Mouse (Mus musculus) mesoderm, embryonic 11.5 days (tissue): ENCODE results near the gene Ankrd33b.

Source experiments
- DNase-seq: peaks from one replicate; pipeline ENCODE4 v3.0.0-alpha.2; 2012; ENCODE audit warnings: low read depth, low spot score

Gene Ankrd33b

DNA sequence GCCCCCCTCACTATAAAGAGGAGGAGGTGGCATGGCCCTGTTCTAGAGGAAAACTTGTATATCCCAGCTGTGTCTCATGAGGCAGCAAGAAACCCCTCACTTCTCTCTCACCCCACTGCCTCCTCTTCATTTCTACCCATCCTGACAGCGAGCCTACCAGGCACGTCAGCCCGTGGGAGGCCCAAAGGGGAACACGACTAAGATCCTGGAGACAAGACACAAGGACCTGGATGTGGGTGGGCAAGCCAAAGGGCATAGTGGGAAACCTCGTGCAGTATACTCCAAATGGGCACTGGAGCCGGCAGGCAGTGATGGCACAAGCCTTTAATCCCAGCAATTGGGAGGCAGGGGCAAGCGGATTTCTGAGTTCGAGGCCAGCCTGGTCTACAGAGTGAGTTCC lies 1.0 kb upstream of the Ankrd33b start:
- no peak for DNase-seq

DNA sequence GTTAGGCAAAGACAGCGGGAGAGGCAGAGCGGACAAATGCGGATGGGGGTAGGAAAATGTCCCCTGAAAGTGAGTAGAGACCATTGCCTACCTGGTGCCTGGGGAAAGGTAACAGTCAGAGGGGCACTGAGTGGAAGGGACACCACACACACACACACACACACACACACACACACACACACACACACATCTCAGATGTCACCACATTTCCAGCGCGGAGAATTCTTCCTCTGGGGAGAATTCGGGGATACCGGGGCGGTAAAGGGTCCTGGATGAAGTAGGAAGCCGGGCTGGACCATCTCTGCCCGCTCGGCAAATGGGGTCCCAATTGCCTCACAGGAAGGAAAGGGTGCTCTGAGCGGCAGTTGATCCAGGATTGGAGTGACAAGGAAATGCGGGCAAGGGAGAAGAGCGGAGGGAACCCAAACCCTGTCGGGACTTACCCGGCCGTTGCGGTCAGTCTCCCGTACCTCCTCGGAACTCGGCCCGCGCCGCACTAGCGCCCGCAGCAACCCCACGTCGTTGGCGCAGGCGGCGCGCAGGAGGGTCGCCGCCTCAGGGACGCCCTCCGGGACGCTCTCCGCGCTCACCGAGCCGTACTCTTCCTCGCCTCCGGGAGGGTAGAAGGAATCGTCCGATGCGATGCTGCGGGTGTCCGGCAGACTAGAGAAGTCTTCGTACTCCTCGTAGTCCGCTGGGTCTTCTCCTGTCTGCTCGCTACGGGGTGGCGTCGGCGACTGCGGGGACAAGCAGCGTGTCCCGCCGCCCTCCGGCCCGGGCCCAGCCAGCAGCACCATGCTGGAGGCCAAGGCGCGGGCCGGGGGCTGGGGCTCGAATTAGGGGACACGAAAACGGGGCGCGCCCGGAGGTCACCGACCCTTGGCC lies 688 bp downstream of the Ankrd33b start:
- no peak for DNase-seq

DNA sequence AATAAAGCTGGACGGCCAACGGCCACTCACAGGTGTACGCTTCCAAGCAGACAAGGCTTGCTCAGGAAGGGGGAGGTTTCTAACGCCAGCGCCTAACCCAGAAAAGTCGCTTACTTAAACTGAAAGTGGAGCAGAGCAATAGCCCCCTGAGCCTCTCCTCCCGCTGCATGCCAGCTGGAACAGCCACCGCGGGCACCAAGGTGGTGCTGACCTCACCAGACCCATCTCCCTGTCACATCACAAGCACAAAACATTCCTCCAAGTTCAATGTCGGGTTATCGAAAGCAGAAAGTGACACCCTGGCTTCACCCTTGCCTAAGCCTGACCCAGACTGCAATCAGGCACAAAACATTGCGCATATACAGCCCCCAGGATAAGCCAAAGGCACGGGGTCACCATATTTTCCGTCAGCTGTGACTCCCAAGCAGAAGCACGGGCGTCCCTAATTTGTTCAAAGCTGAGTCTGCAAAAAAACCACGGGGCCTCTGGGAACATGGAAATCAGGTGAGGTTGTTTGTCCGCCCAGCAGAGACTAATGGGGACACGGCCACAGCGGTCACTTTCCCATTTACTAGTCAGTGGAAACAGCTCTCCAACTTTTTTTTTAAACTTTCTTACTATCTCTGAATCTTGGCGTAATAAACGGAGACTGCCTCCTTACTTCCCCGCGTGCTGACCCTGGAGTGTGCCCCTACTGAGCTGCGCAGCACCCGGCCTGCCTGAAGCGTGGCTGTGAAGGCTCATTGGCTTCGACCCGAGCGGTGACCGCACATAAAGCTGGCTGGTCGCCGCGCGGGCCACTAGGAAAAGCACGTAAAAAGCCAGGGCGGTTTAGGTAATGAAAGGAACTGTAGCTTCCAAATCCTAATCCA lies 1.6 kb downstream of the Ankrd33b start:
- DNase-seq, result no peak

DNA sequence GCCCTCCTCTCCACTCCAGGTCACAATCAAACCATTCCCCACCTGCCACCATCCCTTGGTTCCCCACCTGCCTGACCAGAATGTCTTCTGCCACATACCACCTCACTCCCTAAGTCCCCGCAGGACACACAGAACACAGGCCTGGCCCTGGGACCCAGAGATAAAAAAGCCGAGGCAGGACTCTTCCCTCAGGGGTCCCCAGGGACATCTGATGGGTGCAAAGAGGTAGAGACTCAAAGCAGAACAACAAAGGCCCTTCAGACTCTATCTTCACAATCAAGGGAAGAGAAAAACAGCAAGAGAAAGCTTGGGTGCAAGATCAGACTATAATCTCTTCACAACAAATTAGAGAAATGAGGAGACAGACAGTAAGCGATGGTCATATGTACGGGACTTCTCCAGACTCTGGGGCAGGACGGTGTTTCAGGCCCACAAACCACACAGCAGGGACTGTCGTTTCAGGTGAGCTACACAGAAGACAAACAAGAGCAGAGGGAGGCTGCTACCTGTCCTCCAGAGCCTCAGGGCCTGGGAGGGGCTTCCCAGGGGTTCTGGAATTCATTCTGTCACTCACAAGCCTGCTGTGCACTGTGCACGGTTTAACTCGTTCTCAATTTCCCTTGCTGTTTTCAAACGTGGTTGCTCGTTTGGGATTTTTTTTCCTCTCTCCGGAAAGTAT lies 2.3 kb downstream of the Ankrd33b start:
- DNase-seq, result no peak

DNA sequence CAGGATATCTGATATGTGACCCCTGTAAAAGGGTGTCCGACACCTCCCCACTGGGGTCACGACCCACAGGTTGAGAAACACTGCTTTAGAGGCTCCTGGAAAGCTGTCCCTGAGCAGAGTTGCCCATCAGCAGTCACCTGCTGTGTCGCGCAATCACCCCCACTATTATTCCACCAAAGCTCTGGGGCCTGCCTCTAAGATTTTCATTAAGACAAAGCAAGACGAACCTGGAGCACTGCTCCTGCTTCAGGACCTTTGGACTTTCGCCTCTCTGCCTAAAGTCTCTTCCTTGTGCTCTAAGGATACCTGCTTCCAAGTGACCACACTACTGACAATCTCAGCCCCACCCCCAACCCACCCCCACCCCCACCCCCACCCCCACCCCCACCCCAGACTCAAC lies 3.1 kb downstream of the Ankrd33b start:
- DNase-seq, result no peak

DNA sequence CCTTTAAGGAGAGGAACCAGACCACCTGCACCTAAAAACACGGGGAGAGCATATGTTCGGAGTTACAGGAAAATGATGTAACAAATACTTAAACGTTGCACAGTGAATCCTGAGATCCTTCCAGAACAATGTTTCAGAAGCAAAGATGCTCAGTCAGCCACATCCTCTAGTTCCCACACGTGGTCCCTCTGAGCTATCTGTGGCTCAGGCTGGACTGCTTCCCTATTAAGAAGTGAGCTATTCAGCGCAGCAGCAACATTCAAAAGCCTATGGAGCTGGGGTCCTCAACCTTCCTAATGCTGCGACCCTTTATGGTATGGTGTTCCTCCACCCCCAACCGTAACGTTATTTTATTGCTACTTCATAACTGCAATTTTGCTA lies 3.6 kb downstream of the Ankrd33b start:
- DNase-seq, result no peak

DNA sequence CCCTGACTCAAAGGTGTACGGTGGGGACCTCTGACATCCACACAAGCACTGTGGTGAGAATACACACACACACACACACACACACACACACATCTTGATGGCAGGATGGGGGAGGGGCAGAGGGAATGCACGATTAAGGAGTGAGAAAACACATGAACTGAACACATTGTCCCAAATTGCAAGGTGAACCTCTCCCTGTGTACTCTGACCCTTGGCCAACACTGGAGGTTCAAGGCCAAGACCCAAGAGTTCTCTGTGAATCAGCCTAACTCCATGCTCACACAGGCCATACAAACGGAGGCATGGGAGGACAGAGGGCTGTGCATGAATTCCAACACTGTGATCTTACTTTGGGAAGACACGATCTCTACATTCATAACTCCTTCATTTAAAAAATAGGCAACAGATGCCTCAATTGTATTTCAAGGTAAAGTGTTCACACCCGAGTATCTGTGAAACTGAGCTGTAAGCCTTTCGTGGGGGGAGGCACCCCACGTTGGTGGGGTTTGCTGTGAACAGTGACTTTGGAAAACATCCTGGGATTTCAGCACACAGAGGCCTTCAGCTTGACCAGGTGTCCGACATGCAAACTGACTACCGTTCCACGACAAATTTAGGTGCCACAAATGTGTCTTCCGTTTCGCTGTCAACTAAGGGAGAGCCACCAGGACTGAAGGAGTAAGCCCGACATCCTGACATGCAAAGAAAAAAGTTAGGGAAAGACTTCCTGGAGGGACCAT lies 4.1 kb downstream of the Ankrd33b start:
- no peak for DNase-seq

DNA sequence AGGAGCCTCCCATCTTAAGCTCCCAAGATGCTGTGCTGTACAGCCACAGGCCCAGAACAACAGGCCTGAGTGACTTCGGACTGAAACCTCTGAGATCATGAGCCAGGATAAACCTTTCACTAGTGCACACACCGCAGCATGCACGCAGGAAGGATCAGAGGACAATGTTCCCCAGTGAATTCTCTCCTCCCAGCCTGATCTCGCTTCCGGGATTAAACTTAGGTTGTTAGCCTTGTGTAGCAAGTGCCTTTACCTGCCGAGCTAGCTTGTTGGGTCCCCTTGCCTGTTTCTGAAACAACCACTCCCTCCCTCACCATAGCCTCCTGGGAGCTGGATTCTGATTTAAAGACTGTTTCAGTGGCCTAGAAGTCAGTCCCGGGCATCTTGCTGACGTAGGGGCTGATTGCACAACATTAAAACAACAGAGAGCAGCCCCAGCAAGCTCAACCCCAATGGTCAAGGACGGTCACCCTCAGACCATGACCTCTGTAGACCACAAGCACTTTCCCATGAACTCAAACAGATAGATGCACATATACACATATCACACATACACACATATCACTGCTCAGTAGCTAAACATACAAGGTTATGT lies 6.2 kb downstream of the Ankrd33b start:
- no peak for DNase-seq

DNA sequence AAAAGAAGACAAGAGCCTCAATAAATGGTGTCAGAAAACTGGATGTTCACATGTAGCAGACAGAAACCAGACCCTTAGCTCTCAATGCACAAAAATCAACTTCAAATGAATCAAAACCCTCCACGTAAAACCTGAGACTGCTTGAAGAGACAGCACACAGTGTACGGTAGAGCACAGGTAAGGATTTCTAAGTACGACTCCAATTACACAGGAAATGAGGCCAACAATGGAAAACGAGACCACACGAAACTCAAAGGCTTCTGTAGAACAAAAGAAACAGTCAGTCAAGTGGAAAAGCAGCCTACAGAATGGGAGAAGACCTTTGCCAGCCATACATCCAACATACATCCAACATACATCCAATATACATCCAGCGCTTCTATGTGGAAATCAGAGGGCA lies 6.9 kb downstream of the Ankrd33b start:
- DNase-seq, result no peak

DNA sequence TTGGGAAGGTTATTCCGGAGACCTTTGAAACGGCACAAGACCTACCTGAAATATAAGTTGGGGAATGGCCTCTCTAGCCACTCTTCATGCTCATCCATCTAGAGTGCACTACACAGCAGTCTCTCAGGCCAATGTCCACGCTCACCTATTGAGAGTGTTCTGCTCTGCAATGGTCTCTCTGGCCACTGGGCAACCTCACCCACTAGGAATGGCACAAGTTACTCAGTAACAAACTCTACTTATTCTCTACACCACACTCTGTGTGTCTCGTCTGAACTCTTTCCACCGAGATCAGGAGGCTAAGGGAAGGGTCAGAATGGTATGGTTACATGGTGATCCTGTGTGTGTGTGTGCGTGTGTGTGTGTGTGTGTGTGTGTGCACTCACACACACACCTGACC lies 7.7 kb downstream of the Ankrd33b start:
- DNase-seq, result no peak

DNA sequence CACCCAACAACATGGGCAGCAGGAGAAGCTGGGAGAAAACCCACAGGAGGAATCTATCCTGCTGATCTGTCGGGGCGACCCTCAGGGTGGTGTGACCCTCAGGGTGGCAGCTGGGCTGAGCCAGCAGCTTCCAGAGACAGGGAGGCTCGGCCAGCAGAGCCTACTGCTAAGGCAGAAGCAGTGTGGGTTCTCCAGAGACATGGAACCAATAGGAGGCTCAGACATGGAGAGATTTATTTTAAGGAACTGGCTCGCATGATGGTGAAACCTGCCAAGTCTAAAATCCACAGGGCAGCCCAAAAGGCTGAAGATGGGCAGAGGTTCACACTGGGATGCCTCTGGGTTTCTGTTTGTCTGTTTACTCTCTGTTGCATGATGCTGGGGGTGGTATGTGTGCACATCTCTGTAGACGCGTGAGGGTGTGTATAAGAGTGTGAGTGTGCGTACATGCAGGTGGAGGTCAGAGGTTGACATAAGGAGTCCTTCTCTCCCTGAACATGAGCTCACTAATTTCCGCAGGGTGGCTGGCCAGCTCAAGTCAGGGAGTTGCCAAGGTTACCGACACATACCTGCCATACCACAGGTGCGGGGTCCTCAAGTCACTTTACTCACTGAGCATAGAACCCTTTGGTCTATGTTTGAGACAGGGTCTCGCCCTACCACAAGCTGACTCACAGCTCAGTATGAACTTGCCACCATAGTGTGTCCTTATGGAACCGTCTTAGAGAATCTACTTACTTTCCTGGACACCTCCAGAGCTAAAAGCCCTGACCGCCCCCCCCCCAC lies 14.8 kb downstream of the Ankrd33b start:
- no peak for DNase-seq

DNA sequence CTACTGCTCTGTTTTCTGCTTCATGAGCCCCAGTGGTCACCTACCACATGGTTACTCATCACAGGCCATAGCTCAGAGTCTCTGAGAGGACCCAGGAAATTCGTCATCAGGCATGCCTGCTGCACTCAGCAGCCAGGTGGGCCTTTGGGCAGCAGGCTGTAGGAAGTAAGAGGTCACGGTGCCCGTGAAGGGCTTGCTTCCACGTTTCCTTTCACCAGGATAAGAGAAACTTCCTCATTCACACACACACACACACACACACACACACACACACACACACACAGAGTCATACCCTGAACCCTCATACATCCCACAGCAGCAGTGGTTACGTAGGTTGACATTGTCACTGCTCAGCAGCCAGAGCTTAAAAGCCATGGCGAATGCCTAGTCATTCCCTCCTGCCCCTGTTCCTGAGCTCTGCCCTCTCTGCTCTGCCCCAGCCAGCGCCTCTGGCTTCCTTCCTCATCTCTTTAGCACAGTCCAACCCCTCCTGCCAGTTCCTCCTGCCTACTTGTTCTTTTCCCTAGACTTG lies 17.6 kb downstream of the Ankrd33b start:
- no peak for DNase-seq

DNA sequence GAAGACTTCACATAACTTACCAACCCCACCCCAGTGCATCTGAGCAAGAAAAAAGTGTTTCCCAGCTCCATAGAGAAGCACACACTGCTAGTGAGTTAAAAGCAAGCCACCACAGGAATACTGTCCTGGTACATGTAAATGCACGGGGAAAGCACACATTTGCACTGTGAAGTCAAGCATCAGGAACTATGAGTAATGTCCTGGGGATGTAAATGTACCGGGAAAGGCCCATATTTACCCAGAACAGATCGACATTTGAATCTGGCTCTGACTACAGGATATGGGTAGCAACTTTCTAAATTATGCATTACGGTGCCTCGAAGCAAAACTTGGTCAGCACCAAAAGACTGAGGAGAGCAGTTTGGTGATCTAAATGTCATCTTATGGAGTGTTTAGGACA lies 18.5 kb downstream of the Ankrd33b start:
- DNase-seq, result no peak

DNA sequence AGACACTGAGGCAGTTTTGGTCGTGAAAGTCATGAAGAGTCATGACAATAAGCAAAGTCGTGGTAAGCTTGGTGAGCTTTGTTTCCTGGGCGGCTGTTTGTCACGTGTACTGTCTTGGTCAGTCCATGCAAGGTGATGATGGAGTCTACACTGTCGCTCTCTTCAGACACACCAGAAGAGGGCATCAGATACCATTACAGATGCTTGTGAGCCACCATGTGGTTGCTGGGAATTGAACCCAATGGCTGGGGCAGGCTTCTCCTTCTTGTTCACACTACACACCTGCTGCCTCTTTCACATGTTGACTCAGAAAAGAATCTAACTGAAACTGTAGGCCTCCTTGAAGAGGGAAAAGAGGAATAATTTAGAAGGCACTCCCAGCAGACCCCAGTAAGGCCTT lies 19.3 kb downstream of the Ankrd33b start:
- no peak for DNase-seq

DNA sequence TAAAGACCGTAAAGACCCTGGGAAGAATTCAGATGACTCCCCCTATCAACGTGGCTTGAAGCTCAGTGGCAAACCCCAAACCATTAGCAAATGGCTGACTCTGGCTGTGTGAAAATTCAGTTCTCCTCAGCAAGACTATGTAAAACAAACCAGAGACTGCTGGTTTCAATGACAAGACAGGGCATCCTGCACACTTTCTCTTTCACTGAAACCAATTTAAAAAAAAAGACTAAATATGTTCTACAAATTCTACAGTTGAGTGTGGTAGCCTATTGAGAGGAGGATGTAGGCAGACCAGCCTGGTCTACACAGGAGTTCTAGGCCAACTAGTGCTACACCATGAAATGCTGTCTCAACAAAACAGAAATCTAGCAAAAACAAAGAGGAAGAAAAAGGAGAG lies 21.0 kb downstream of the Ankrd33b start:
- no peak for DNase-seq

DNA sequence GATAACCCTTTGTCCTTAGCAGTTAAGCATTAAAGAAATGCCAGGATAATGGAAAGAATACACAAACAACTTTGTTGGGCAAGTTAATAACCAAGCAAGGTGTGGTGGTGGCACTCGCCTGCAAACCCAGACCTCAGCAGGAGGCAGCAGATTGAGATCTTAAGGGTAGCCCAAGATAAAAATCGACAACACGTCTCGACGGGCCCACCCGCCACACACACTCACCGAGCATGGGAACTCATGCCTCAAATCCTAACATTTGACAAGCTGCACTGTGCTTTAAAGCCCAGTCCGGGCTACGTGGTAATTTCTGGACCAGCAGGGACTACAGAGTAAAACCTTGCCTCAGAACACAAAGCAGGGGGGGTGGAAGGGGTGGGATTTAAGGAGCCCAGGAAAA lies 22.2 kb downstream of the Ankrd33b start:
- DNase-seq, result no peak

DNA sequence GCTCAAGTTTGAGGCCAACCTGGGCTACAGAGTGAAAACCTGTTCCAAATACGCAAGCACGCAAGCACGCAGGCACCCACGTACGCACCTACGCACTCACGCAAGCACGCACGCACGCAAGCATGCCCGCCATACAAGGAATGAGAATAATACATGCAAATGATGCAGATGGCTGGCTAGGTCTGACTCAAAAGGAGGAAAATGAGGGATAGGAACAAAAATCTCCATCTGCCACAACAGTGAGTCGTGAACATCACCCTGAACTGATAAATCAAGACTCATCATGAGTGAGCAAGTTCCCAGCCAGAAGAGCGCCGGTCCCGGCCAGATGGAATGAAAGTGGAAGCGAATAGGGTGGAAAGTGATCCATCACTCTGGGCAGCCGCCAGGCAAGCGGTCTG lies 22.7 kb downstream of the Ankrd33b start:
- no peak for DNase-seq

DNA sequence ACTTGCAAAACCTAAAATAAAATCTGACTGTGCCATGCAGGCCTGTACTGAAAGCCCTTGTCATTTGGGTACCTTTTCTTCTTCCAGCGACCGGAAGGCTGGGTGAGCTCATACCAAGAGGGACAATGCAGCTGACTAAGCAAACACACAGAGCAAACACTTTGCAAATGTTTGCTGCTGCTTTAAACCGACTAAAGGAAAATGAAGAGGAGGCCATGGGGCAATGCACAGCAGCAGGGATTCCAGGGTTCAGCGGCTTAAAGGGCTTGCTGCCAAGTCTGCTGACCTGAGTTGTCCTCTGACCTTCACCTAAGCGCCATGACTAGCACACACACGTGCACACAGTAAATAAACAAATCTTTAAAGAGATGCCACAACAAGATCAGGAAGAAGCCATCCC lies 23.9 kb downstream of the Ankrd33b start:
- no peak for DNase-seq

DNA sequence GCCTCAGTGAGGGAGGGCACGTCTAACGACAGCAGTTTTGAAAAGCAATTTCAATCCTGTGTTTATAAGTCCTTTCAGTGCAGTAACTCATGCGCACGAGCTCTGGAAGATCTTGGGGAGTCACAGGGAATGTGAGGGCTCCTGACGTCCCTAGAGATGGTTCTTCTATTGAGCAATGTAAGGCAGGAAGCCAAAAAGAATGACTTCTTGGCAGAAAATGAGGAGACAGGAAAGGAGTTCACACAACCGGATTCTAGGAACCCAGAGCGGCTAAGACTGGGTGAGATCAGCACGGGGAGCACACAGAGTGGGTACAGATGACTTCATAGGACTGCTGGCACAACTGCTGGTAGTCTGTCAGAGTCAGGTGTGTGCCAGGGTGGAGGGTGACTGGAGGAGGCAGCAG lies 25.0 kb downstream of the Ankrd33b start:
- no peak for DNase-seq

DNA sequence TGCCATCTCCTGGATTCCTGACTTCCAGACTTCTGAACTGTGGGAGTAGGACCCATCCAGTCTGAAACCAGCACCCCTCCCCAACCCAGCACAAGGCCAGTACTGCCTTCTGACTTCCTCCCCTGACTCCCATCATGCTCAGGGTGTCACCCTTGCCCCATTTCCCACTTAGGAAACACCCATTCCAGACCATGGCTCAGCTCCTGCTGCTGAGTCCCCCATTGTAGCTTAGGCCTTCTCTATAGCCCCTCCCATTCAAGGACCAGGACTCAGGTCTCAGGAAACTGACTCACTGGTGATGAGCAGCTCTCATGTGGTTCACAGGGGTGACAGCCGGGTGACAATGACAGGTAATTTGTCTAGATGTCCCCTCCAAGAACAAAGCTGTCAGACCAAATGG lies 25.5 kb downstream of the Ankrd33b start:
- DNase-seq, result no peak
